Mouse (Mus musculus) neural tube, embryonic 11.5 days (tissue): ENCODE measurements around the gene Srprb. TPM values are rescaled to one million over a fixed set of nuclear protein-coding genes. Genes with fewer than 3 reads are reported as not detected.

Source experiments
- ATAC-seq: fragments of 200-750 bp; cut with Nextera tagmentation; 2 replicates; pipeline ENCODE4 v1.8.0; 2017; ENCODE audit warnings: moderate number of reproducible peaks, mild to moderate bottlenecking, moderate TSS enrichment, moderate library complexity; ENCODE audit not compliant: insufficient read depth, low FRiP score, low TSS enrichment
- DNase-seq: peaks from one replicate; pipeline ENCODE4 v3.0.0-alpha.2; 2015; ENCODE audit warnings: low spot score
- H3K27ac ChIP-seq: fragments of 300-500 bp; sonication (generic); 2 replicates; pipeline ENCODE4 v1.5.1; 2014; ENCODE audit warnings: low read depth, mild to moderate bottlenecking, low read length
- H3K27me3 ChIP-seq: fragments of 300-500 bp; sonication (generic); 2 replicates; pipeline ENCODE4 v1.6.1; 2014; ENCODE audit warnings: mild to moderate bottlenecking, low read length, mixed read lengths; ENCODE audit not compliant: control insufficient read depth, insufficient read depth
- H3K36me3 ChIP-seq: fragments of 300-500 bp; sonication (generic); 2 replicates; pipeline ENCODE4 v1.6.1; 2014; ENCODE audit warnings: mild to moderate bottlenecking, low read length, moderate library complexity, mixed read lengths; ENCODE audit not compliant: control insufficient read depth, insufficient read depth
- H3K4me1 ChIP-seq: fragments of 300-500 bp; sonication (generic); 2 replicates; pipeline ENCODE4 v1.6.1; 2014; ENCODE audit warnings: low read length, mixed read lengths; ENCODE audit not compliant: control insufficient read depth, insufficient read depth
- H3K4me2 ChIP-seq: fragments of 300-500 bp; sonication (generic); 2 replicates; pipeline ENCODE4 v1.6.1; 2014; ENCODE audit warnings: low read depth, mild to moderate bottlenecking, moderate library complexity
- H3K4me3 ChIP-seq: fragments of 300-500 bp; sonication (generic); 2 replicates; pipeline ENCODE4 v1.5.1; 2014; ENCODE audit warnings: low read depth, low read length
- H3K9ac ChIP-seq: fragments of 300-500 bp; sonication (generic); 2 replicates; pipeline ENCODE4 v1.6.1; 2014; ENCODE audit warnings: mild to moderate bottlenecking, low read length
- H3K9me3 ChIP-seq: fragments of 300-500 bp; sonication (generic); 2 replicates; pipeline ENCODE4 v1.6.1; 2016; ENCODE audit warnings: low read length; ENCODE audit not compliant: control insufficient read depth
- WGBS: fragments of 180-500 bp; shearing (Covaris S2); extraction: QIAGEN DNeasy Blood & Tissue Kit; methylation state at CpG from one replicate; pipeline ENCODE4 v1.1.7; 2014; 5-methylcytosine and 5-hydroxymethylcytosine counted together
- polyA plus RNA-seq: library from polyadenylated mRNA; unstranded; fragments of >200 nt; fragmentation: Nextera tagmentation; extraction: Ambion mirVana; gene quantifications from 2 replicates; pipeline ENCODE4 v1.2.1, GENCODE M21; 2014

Gene Srprb
- polyA plus RNA-seq, 1 experiment from 2014 or later: 71.8 TPM

DNA sequence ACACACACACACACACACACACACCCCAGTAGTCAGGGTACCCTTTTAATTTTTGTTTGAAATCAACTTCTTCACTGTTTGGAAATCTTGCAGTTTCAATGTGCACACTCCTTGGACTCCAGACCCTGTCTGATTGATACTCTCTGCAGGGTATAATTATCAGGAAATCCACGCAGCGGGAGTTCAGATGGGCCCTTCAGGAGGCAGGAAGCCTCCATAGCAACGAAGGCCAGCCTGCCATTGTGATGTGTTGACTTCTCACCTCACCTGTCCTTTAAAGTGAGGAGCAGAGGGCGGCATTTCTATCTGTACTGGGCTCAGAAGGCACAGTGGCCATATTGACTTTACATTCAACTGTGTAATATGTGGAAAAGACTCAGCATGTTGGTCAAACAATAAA is 17.1 kb downstream of the Srprb start:
- Histone ChIP-seq H3K9me3 (no peaks in the 10 kb centered on the region), H3K4me1 (peaks cover 4% of the 10 kb centered on the region; the same call in 1 of the 2 replicates), H3K9ac (no peak overlapping the region), H3K4me3 (no peak overlapping the region), H3K4me2 (no peak overlapping the region), H3K27ac (no peak overlapping the region), H3K27me3 (no peaks in the 10 kb centered on the region), H3K36me3 (peaks cover 8% of the 10 kb centered on the region)
- ATAC-seq (no peak), DNase-seq (no peak)
- 62% methylated on average over 4 of the region's 4 CpGs for WGBS

- peaks cover 4% of the 10 kb centered on the region; the same call in 1 of the 2 replicates for H3K4me1 ChIP-seq
- 87% methylated on average over 8 of the region's 8 CpGs for whole genome bisulfite sequencing
- H3K27me3 ChIP-seq: no peaks in the 10 kb centered on the region
- ATAC-seq (no peak), DNase-seq (no peak)
- no peaks in the 10 kb centered on the region; the same call in 1 of the 2 replicates for H3K36me3 ChIP-seq
- no peak overlapping the region for H3K4me2 ChIP-seq
- H3K9ac ChIP-seq: no peak overlapping the region
- H3K4me3 ChIP-seq: no peak overlapping the region
- no peak overlapping the region for H3K27ac ChIP-seq
- no peaks in the 10 kb centered on the region for H3K9me3 ChIP-seq
These were observed 20.1 kb downstream of the Srprb start for GRCm38 (mm10) chr9:103181886-103182285.

GRCm38 (mm10) chr9:103180807-103181565 is 21.0 kb downstream of the Srprb start:
- Histone ChIP-seq H3K27me3 (no peaks in the 10 kb centered on the region), H3K4me1 (peaks cover 4% of the 10 kb centered on the region; the same call in 1 of the 2 replicates), H3K4me2 (peak overlapping the region; percentile 52), H3K9me3 (no peaks in the 10 kb centered on the region), H3K27ac (no peak overlapping the region), H3K36me3 (no peaks in the 10 kb centered on the region; the same call in 1 of the 2 replicates), H3K9ac (peak overlapping the region; percentile 53), H3K4me3 (peak overlapping the region; percentile 26; the same call in 1 of the 2 replicates)
- 4% methylated on average over 20 of the region's 20 CpGs for WGBS
- DNase-seq (peak; percentile 83), ATAC-seq (peak; percentile 81)

- Histone ChIP-seq H3K27ac (no peak overlapping the region), H3K4me1 (peaks cover 4% of the 10 kb centered on the region; the same call in 1 of the 2 replicates)
These were observed 21.6 kb downstream of the Srprb start for GRCm38 (mm10) chr9:103180303-103180702.

DNA sequence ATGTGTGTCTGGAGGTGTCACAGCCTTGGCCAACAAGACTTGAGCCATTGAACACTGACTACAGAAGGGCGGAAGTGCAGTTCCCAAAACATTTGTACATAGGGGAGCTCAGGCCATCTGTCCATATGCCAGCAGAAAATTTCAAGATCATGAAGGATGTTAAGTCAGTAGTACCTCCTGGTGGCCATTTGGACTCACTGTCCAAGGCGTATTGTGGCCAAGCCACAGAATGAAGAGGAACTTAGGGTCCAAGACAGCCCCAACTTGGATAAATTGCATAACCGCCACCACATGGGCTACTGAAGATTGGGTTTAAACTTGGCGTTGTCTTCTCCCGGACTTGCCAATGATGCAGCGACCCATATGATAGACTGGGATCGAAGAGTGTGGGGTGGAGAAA is 26.2 kb downstream of the Srprb start:
- Histone ChIP-seq H3K4me2 (no peak overlapping the region), H3K9ac (no peak overlapping the region), H3K27me3 (no peaks in the 10 kb centered on the region), H3K36me3 (no peaks in the 10 kb centered on the region; the same call in 1 of the 2 replicates), H3K27ac (no peak overlapping the region), H3K4me1 (peaks cover 4% of the 10 kb centered on the region; the same call in 1 of the 2 replicates), H3K9me3 (no peaks in the 10 kb centered on the region), H3K4me3 (no peak overlapping the region)
- no peak for ATAC-seq
- WGBS: 95% methylated on average over 7 of the region's 7 CpGs
- no peak for DNase-seq

More at GRCm38 (mm10) chr9:103180303-103180702, 21.6 kb downstream of the Srprb start:
- Histone ChIP-seq H3K9me3 (no peaks in the 10 kb centered on the region), H3K9ac (peak overlapping the region; percentile 53), H3K4me2 (peak overlapping the region; percentile 52; the same call in 1 of the 2 replicates), H3K4me3 (no peak overlapping the region), H3K27me3 (no peaks in the 10 kb centered on the region), H3K36me3 (no peaks in the 10 kb centered on the region; the same call in 1 of the 2 replicates)
- ATAC-seq (no peak), DNase-seq (peak; percentile 21)
- WGBS: 64% methylated on average over 3 of the region's 3 CpGs

GRCm38 (mm10) chr9:103174771-103175519 is 27.0 kb downstream of the Srprb start:
- no peak overlapping the region for H3K4me2 ChIP-seq
- H3K9ac ChIP-seq: no peak overlapping the region
- WGBS: 56% methylated on average over 6 of the region's 6 CpGs
- H3K27me3 ChIP-seq: no peaks in the 10 kb centered on the region
- ATAC-seq: no peak
- no peaks in the 10 kb centered on the region for H3K4me1 ChIP-seq
- H3K27ac ChIP-seq: no peak overlapping the region
- no peak overlapping the region for H3K4me3 ChIP-seq
- no peak for DNase-seq
- no peaks in the 10 kb centered on the region for H3K9me3 ChIP-seq
- H3K36me3 ChIP-seq: no peaks in the 10 kb centered on the region; the same call in 1 of the 2 replicates

- Histone ChIP-seq H3K9ac (no peak overlapping the region), H3K4me3 (no peak overlapping the region), H3K27me3 (no peaks in the 10 kb centered on the region), H3K4me1 (no peaks in the 10 kb centered on the region), H3K9me3 (no peaks in the 10 kb centered on the region), H3K27ac (no peak overlapping the region), H3K4me2 (no peak overlapping the region), H3K36me3 (no peaks in the 10 kb centered on the region)
- DNase-seq (no peak), ATAC-seq (no peak)
- 64% methylated on average over 7 of the region's 7 CpGs for WGBS
These were observed 33.2 kb downstream of the Srprb start for GRCm38 (mm10) chr9:103168771-103169170.

- 67% methylated on average over 6 of the region's 6 CpGs for WGBS
- Histone ChIP-seq H3K27ac (no peak overlapping the region), H3K27me3 (no peaks in the 10 kb centered on the region), H3K36me3 (no peaks in the 10 kb centered on the region), H3K9ac (no peak overlapping the region), H3K9me3 (no peaks in the 10 kb centered on the region), H3K4me1 (no peaks in the 10 kb centered on the region), H3K4me2 (no peak overlapping the region), H3K4me3 (no peak overlapping the region)
- ATAC-seq (no peak), DNase-seq (no peak)
These were observed 33.9 kb downstream of the Srprb start for GRCm38 (mm10) chr9:103168046-103168445.
